Mouse (Mus musculus): Measurements from ENCODE around the gene Diablo.
"Not testable (repeated sequence)": the region's sequence is repeated elsewhere in the genome, so short reads cannot be mapped to it uniquely, and the experiment has no call there.

Gene Diablo

GRCm38 (mm10) chr5:123523692-123524392 is at the start of gene Diablo:
Gene Diablo (minus strand): TSS chr5:123524176.
- DNase-seq (ENCODE audit: low spot score in 2 of 2) = peak; percentile 95 to 98

GRCm38 (mm10) chr5:123573362-123573761 is 49.4 kb upstream of the Diablo start:
- no peak for DNase-seq (ENCODE audit: low spot score in 2 of 2)

GRCm38 (mm10) chr5:123572357-123573186 is 48.6 kb upstream of the Diablo start, which contains the start of gene Vps33a:
Gene Vps33a (minus strand): TSS chr5:123573038.
- DNase-seq (ENCODE audit: low spot score in 2 of 2) = peak; percentile 96 to 99

GRCm38 (mm10) chr5:123561128-123561527 is 37.2 kb upstream of the Diablo start:
- DNase-seq (ENCODE audit: low spot score in 2 of 2) = no peak

- no peak for DNase-seq (ENCODE audit: low spot score in 2 of 2)
Observed at GRCm38 (mm10) chr5:123559588-123559987, 35.6 kb upstream of the Diablo start.

GRCm38 (mm10) chr5:123556451-123556850 is 32.5 kb upstream of the Diablo start:
- no peak for DNase-seq (ENCODE audit: low spot score in 2 of 2)

- DNase-seq (ENCODE audit: low spot score in 2 of 2) = peak in 1 of 2 experiments; percentile 45
Observed at GRCm38 (mm10) chr5:123555693-123556092, 31.7 kb upstream of the Diablo start.

GRCm38 (mm10) chr5:123533801-123534200 is 9.8 kb upstream of the Diablo start:
- peak in 1 of 2 experiments; percentile 12 for DNase-seq (ENCODE audit: low spot score in 2 of 2)

GRCm38 (mm10) chr5:123530056-123530455 is 6.1 kb upstream of the Diablo start:
- DNase-seq (ENCODE audit: low spot score in 2 of 2) = peak in 1 of 2 experiments; percentile 14

- DNase-seq (ENCODE audit: low spot score in 2 of 2) = peak in 1 of 2 experiments; percentile 10
Observed at GRCm38 (mm10) chr5:123528641-123529040, 4.7 kb upstream of the Diablo start.

GRCm38 (mm10) chr5:123525916-123526495 is 2.0 kb upstream of the Diablo start:
- DNase-seq (ENCODE audit: low spot score in 2 of 2) = peak; percentile 11 to 25

GRCm38 (mm10) chr5:123525281-123525680 is 1.3 kb upstream of the Diablo start, which contains the start of gene Gm49027:
Gene Gm49027 (minus strand): TSS chr5:123525488.
- DNase-seq (ENCODE audit: low spot score in 2 of 2) = peak; percentile 11 to 19

GRCm38 (mm10) chr5:123524393-123524750 is 396 bp upstream of the Diablo start:
- DNase-seq (ENCODE audit: low spot score in 2 of 2) = no peak

GRCm38 (mm10) chr5:123522166-123522565 is 1.8 kb downstream of the Diablo start:
- DNase-seq (ENCODE audit: low spot score in 2 of 2) = peak; percentile 15 to 47

- DNase-seq (ENCODE audit: low spot score in 2 of 2) = peak; percentile 7 to 16
Observed at GRCm38 (mm10) chr5:123521621-123522020, 2.4 kb downstream of the Diablo start.

GRCm38 (mm10) chr5:123520666-123521065 is 3.3 kb downstream of the Diablo start:
- DNase-seq (ENCODE audit: low spot score in 2 of 2) = peak in 1 of 2 experiments; percentile 56

- DNase-seq (ENCODE audit: low spot score in 2 of 2) = no peak
Observed at GRCm38 (mm10) chr5:123514871-123515270, 9.1 kb downstream of the Diablo start.

GRCm38 (mm10) chr5:123512102-123512501 is 11.9 kb downstream of the Diablo start:
- DNase-seq (ENCODE audit: low spot score in 2 of 2) = no peak

- DNase-seq (ENCODE audit: low spot score in 2 of 2) = not testable (repeated sequence)
Observed at GRCm38 (mm10) chr5:123511426-123511825, 12.6 kb downstream of the Diablo start.

- no peak for DNase-seq (ENCODE audit: low spot score in 2 of 2)
Observed at GRCm38 (mm10) chr5:123510160-123510559, 13.8 kb downstream of the Diablo start, which contains the start of gene B3gnt4. Gene B3gnt4 (plus strand): TSS chr5:123510460.

- DNase-seq (ENCODE audit: low spot score in 2 of 2) = no peak
Observed at GRCm38 (mm10) chr5:123508921-123509320, 15.1 kb downstream of the Diablo start.
